Mouse (Mus musculus): Measurements from ENCODE around the gene Cdk18. TPM values are rescaled to one million over a fixed set of nuclear protein-coding genes. Genes with fewer than 3 reads are reported as not detected.

The Cdk18 gene
- polyA plus RNA-seq, 1 experiment from 2014 or later = 9.3 TPM

GRCm38 (mm10) chr1:132125249-132125648 lies 14.2 kb downstream of the Cdk18 start:
- H3K4me1 ChIP-seq (ENCODE audit: insufficient read depth, low read length) = peaks cover 39% of the 10 kb centered on the region
- WGBS = 25% methylated on average over 4 of the region's 4 CpGs
- no peaks in the 10 kb centered on the region for H3K9me3 ChIP-seq (ENCODE audit: low read length)
- peak overlapping the region; percentile 82 for H3K27ac ChIP-seq (ENCODE audit: low read length)
- no peak overlapping the region for H3K4me2 ChIP-seq (replicated peaks; ENCODE audit: low read depth, low read length)
- ATAC-seq (ENCODE audit: low FRiP score, low TSS enrichment) = peak; percentile 68
- H3K27me3 ChIP-seq (ENCODE audit: insufficient read depth, low read length) = no peaks in the 10 kb centered on the region
- no peaks in the 10 kb centered on the region for H3K36me3 ChIP-seq (ENCODE audit: insufficient read depth, low read length)
- no peak overlapping the region for H3K9ac ChIP-seq (replicated peaks; ENCODE audit: low read length)
- H3K4me3 ChIP-seq (ENCODE audit: low read length) = no peak overlapping the region

- WGBS = 70% methylated on average over 9 of the region's 9 CpGs
- H3K27ac ChIP-seq (ENCODE audit: low read length) = no peak overlapping the region
- H3K4me2 ChIP-seq (replicated peaks; ENCODE audit: low read depth, low read length) = no peak overlapping the region
- no peak for ATAC-seq (ENCODE audit: low FRiP score, low TSS enrichment)
- H3K9ac ChIP-seq (replicated peaks; ENCODE audit: low read length) = no peak overlapping the region
- no peaks in the 10 kb centered on the region for H3K27me3 ChIP-seq (ENCODE audit: insufficient read depth, low read length)
- H3K9me3 ChIP-seq (ENCODE audit: low read length) = no peaks in the 10 kb centered on the region
- no peaks in the 10 kb centered on the region for H3K36me3 ChIP-seq (ENCODE audit: insufficient read depth, low read length)
- no peak overlapping the region for H3K4me3 ChIP-seq (ENCODE audit: low read length)
- peaks cover 31% of the 10 kb centered on the region for H3K4me1 ChIP-seq (ENCODE audit: insufficient read depth, low read length)
Measured at GRCm38 (mm10) chr1:132123420-132124014, 16.0 kb downstream of the Cdk18 start.

- H3K36me3 ChIP-seq (ENCODE audit: insufficient read depth, low read length) = no peaks in the 10 kb centered on the region
- peaks cover 21% of the 10 kb centered on the region for H3K4me1 ChIP-seq (ENCODE audit: insufficient read depth, low read length)
- H3K4me3 ChIP-seq (ENCODE audit: low read length) = no peak overlapping the region
- no peak for ATAC-seq (ENCODE audit: low FRiP score, low TSS enrichment)
- H3K27me3 ChIP-seq (ENCODE audit: insufficient read depth, low read length) = no peaks in the 10 kb centered on the region
- H3K4me2 ChIP-seq (replicated peaks; ENCODE audit: low read depth, low read length) = no peak overlapping the region
- no peak overlapping the region for H3K9ac ChIP-seq (replicated peaks; ENCODE audit: low read length)
- no peak overlapping the region for H3K27ac ChIP-seq (ENCODE audit: low read length)
- no peaks in the 10 kb centered on the region for H3K9me3 ChIP-seq (ENCODE audit: low read length)
- 74% methylated on average over 6 of the region's 6 CpGs for WGBS
Measured at GRCm38 (mm10) chr1:132121895-132122294, 17.6 kb downstream of the Cdk18 start.

GRCm38 (mm10) chr1:132121236-132121635 lies 18.2 kb downstream of the Cdk18 start:
- H3K36me3 ChIP-seq (ENCODE audit: insufficient read depth, low read length) = no peaks in the 10 kb centered on the region
- WGBS = 24% methylated on average over 6 of the region's 6 CpGs
- ATAC-seq (ENCODE audit: low FRiP score, low TSS enrichment) = peak; percentile 57; the same call in 1 of the 2 replicates
- no peaks in the 10 kb centered on the region for H3K27me3 ChIP-seq (ENCODE audit: insufficient read depth, low read length)
- H3K9me3 ChIP-seq (ENCODE audit: low read length) = no peaks in the 10 kb centered on the region
- H3K9ac ChIP-seq (replicated peaks; ENCODE audit: low read length) = no peak overlapping the region
- peaks cover 18% of the 10 kb centered on the region for H3K4me1 ChIP-seq (ENCODE audit: insufficient read depth, low read length)
- no peak overlapping the region for H3K4me3 ChIP-seq (ENCODE audit: low read length)
- H3K4me2 ChIP-seq (replicated peaks; ENCODE audit: low read depth, low read length) = no peak overlapping the region
- H3K27ac ChIP-seq (ENCODE audit: low read length) = no peak overlapping the region

- no peaks in the 10 kb centered on the region for H3K36me3 ChIP-seq (ENCODE audit: insufficient read depth, low read length)
- no peaks in the 10 kb centered on the region for H3K27me3 ChIP-seq (ENCODE audit: insufficient read depth, low read length)
- 39% methylated on average over 18 of the region's 18 CpGs for whole genome bisulfite sequencing
- no peak overlapping the region for H3K4me3 ChIP-seq (ENCODE audit: low read length)
- H3K9ac ChIP-seq (replicated peaks; ENCODE audit: low read length) = no peak overlapping the region
- no peaks in the 10 kb centered on the region for H3K4me1 ChIP-seq (ENCODE audit: insufficient read depth, low read length)
- H3K9me3 ChIP-seq (ENCODE audit: low read length) = no peaks in the 10 kb centered on the region
- no peak for ATAC-seq (ENCODE audit: low FRiP score, low TSS enrichment)
- no peak overlapping the region for H3K4me2 ChIP-seq (replicated peaks; ENCODE audit: low read depth, low read length)
- H3K27ac ChIP-seq (ENCODE audit: low read length) = no peak overlapping the region
Measured at GRCm38 (mm10) chr1:132116606-132117005, 22.9 kb downstream of the Cdk18 start.

- H3K4me2 ChIP-seq (replicated peaks; ENCODE audit: low read depth, low read length) = no peak overlapping the region
- H3K36me3 ChIP-seq (ENCODE audit: insufficient read depth, low read length) = no peaks in the 10 kb centered on the region
- no peak overlapping the region for H3K4me3 ChIP-seq (ENCODE audit: low read length)
- H3K4me1 ChIP-seq (ENCODE audit: insufficient read depth, low read length) = no peaks in the 10 kb centered on the region
- no peaks in the 10 kb centered on the region for H3K27me3 ChIP-seq (ENCODE audit: insufficient read depth, low read length)
- no peak overlapping the region for H3K9ac ChIP-seq (replicated peaks; ENCODE audit: low read length)
- no peak overlapping the region for H3K27ac ChIP-seq (ENCODE audit: low read length)
- H3K9me3 ChIP-seq (ENCODE audit: low read length) = no peaks in the 10 kb centered on the region
- ATAC-seq (ENCODE audit: low FRiP score, low TSS enrichment) = no peak
- 46% methylated on average over 3 of the region's 3 CpGs for WGBS
Measured at GRCm38 (mm10) chr1:132113098-132113497, 26.4 kb downstream of the Cdk18 start.

GRCm38 (mm10) chr1:132112426-132112825 lies 27.1 kb downstream of the Cdk18 start:
- Histone ChIP-seq H3K9me3 (ENCODE audit: low read length) (no peaks in the 10 kb centered on the region), H3K4me2 (replicated peaks; ENCODE audit: low read depth, low read length) (no peak overlapping the region), H3K9ac (replicated peaks; ENCODE audit: low read length) (no peak overlapping the region), H3K36me3 (ENCODE audit: insufficient read depth, low read length) (no peaks in the 10 kb centered on the region), H3K4me1 (ENCODE audit: insufficient read depth, low read length) (no peaks in the 10 kb centered on the region), H3K27me3 (ENCODE audit: insufficient read depth, low read length) (no peaks in the 10 kb centered on the region), H3K4me3 (ENCODE audit: low read length) (no peak overlapping the region), H3K27ac (ENCODE audit: low read length) (no peak overlapping the region)
- ATAC-seq (ENCODE audit: low FRiP score, low TSS enrichment) = no peak
- 76% methylated on average over 8 of the region's 8 CpGs for WGBS

- no peaks in the 10 kb centered on the region for H3K4me1 ChIP-seq (ENCODE audit: insufficient read depth, low read length)
- no peaks in the 10 kb centered on the region for H3K9me3 ChIP-seq (ENCODE audit: low read length)
- no peaks in the 10 kb centered on the region for H3K27me3 ChIP-seq (ENCODE audit: insufficient read depth, low read length)
- no peak overlapping the region for H3K27ac ChIP-seq (ENCODE audit: low read length)
- H3K9ac ChIP-seq (replicated peaks; ENCODE audit: low read length) = no peak overlapping the region
- no peak overlapping the region for H3K4me3 ChIP-seq (ENCODE audit: low read length)
- no peak for ATAC-seq (ENCODE audit: low FRiP score, low TSS enrichment)
- H3K36me3 ChIP-seq (ENCODE audit: insufficient read depth, low read length) = no peaks in the 10 kb centered on the region
- 47% methylated on average over 1 of the region's 1 CpGs for WGBS
- no peak overlapping the region for H3K4me2 ChIP-seq (replicated peaks; ENCODE audit: low read depth, low read length)
Measured at GRCm38 (mm10) chr1:132111411-132111810, 28.1 kb downstream of the Cdk18 start.

GRCm38 (mm10) chr1:132109368-132109767 lies 30.1 kb downstream of the Cdk18 start:
- Histone ChIP-seq H3K27me3 (ENCODE audit: insufficient read depth, low read length) (no peaks in the 10 kb centered on the region), H3K4me1 (ENCODE audit: insufficient read depth, low read length) (no peaks in the 10 kb centered on the region), H3K4me3 (ENCODE audit: low read length) (no peak overlapping the region), H3K27ac (ENCODE audit: low read length) (no peak overlapping the region), H3K9me3 (ENCODE audit: low read length) (no peaks in the 10 kb centered on the region), H3K4me2 (replicated peaks; ENCODE audit: low read depth, low read length) (no peak overlapping the region), H3K9ac (replicated peaks; ENCODE audit: low read length) (no peak overlapping the region), H3K36me3 (ENCODE audit: insufficient read depth, low read length) (no peaks in the 10 kb centered on the region)
- WGBS = 51% methylated on average over 2 of the region's 2 CpGs
- ATAC-seq (ENCODE audit: low FRiP score, low TSS enrichment) = no peak

- Histone ChIP-seq H3K27me3 (ENCODE audit: insufficient read depth, low read length) (no peaks in the 10 kb centered on the region), H3K4me2 (replicated peaks; ENCODE audit: low read depth, low read length) (no peak overlapping the region), H3K9ac (replicated peaks; ENCODE audit: low read length) (no peak overlapping the region), H3K9me3 (ENCODE audit: low read length) (no peaks in the 10 kb centered on the region), H3K4me3 (ENCODE audit: low read length) (no peak overlapping the region), H3K36me3 (ENCODE audit: insufficient read depth, low read length) (no peaks in the 10 kb centered on the region), H3K4me1 (ENCODE audit: insufficient read depth, low read length) (no peaks in the 10 kb centered on the region), H3K27ac (ENCODE audit: low read length) (no peak overlapping the region)
- no peak for ATAC-seq (ENCODE audit: low FRiP score, low TSS enrichment)
- WGBS = 71% methylated on average over 14 of the region's 14 CpGs
Measured at GRCm38 (mm10) chr1:132104353-132104752, 35.1 kb downstream of the Cdk18 start.
